ENCODE assay signal across 22 mouse cellular contexts in genomic region chr1:20623375-20623774, GRCm38 (mm10). TPM values are rescaled to one million over a fixed set of nuclear protein-coding genes. Genes with fewer than 3 reads are reported as not detected.
DNase-seq lines count a peak whose midpoint lies in the region; ATAC-seq and TF ChIP-seq lines count a peak whose summit lies in the region.
"Had no signal": no experiment of that assay in that cellular context is flagged by ENCODE, and none has a peak within 500 bp of the region (broad histone marks: within the 10 kb centered on the region; RNA-seq: fewer than 3 reads in every experiment).

No protein-coding gene starts in this region.

- no peaks in the 10 kb centered on the region for H3K4me1 ChIP-seq in intestine, embryonic 15.5 days (replicated peaks)
- H3K4me1 ChIP-seq in intestine, postnatal 0 days (replicated peaks; ENCODE audit: control insufficient read depth, insufficient read depth, low read length): no peaks in the 10 kb centered on the region
- no peaks in the 10 kb centered on the region for H3K4me1 ChIP-seq in intestine, embryonic 16.5 days (ENCODE audit: control insufficient read depth, insufficient read depth, low read length)
- H3K4me1 ChIP-seq: embryonic facial prominence, embryonic 10.5 days; embryonic facial prominence, embryonic 12.5 days; forebrain, embryonic 13.5 days; forebrain, embryonic 15.5 days had no signal

- peak; percentile 51; the same call in 1 of the 2 replicates for ATAC-seq in intestine, embryonic 15.5 days
- ATAC-seq in intestine, postnatal 0 days: no peak
- peak; percentile 56; the same call in 1 of the 2 replicates for ATAC-seq in intestine, embryonic 16.5 days
- ATAC-seq: activated CD4-positive, CD25-positive, alpha-beta regulatory T cell, adult 4 months; forebrain, embryonic 13.5 days; forebrain, embryonic 15.5 days; forebrain, postnatal 0 days; Patski had no signal

- no peak overlapping the region for H3K4me3 ChIP-seq in intestine, embryonic 15.5 days (replicated peaks)
- H3K4me3 ChIP-seq in intestine, postnatal 0 days (ENCODE audit: low read depth, low read length): no peak overlapping the region
- H3K4me3 ChIP-seq in intestine, embryonic 16.5 days (ENCODE audit: low read length): no peak overlapping the region
- H3K4me3 ChIP-seq: embryonic facial prominence, embryonic 10.5 days; embryonic facial prominence, embryonic 12.5 days; forebrain, embryonic 13.5 days; forebrain, embryonic 15.5 days had no signal

- no peak overlapping the region for H3K27ac ChIP-seq in intestine, embryonic 15.5 days
- no peak overlapping the region for H3K27ac ChIP-seq in intestine, postnatal 0 days (ENCODE audit: low read depth, low read length)
- no peak overlapping the region for H3K27ac ChIP-seq in intestine, embryonic 16.5 days (ENCODE audit: low read length)
- H3K27ac ChIP-seq: embryonic facial prominence, embryonic 10.5 days; embryonic facial prominence, embryonic 12.5 days; forebrain, embryonic 13.5 days; forebrain, embryonic 15.5 days had no signal

- TF ChIP-seq CTCF in intestine, postnatal 0 days (IDR thresholded peaks at IDR 0.05; ENCODE audit: low read depth): no peak

- H3K36me3 ChIP-seq in intestine, embryonic 15.5 days: no peaks in the 10 kb centered on the region
- H3K36me3 ChIP-seq in intestine, postnatal 0 days (ENCODE audit: control insufficient read depth, insufficient read depth): no peaks in the 10 kb centered on the region
- H3K36me3 ChIP-seq in intestine, embryonic 16.5 days (ENCODE audit: control insufficient read depth, insufficient read depth, low read length): no peaks in the 10 kb centered on the region
- H3K36me3 ChIP-seq: embryonic facial prominence, embryonic 10.5 days; embryonic facial prominence, embryonic 12.5 days; forebrain, embryonic 15.5 days had no signal

- H3K4me2 ChIP-seq in intestine, embryonic 15.5 days (replicated peaks): no peak overlapping the region
- H3K4me2 ChIP-seq in intestine, postnatal 0 days (replicated peaks; ENCODE audit: low read depth): no peak overlapping the region
- H3K4me2 ChIP-seq in intestine, embryonic 16.5 days (ENCODE audit: low read depth, low read length): no peak overlapping the region
- H3K4me2 ChIP-seq: embryonic facial prominence, embryonic 12.5 days; forebrain, embryonic 13.5 days; forebrain, embryonic 15.5 days had no signal

- no peak overlapping the region for H3K9ac ChIP-seq in intestine, embryonic 15.5 days
- no peak overlapping the region for H3K9ac ChIP-seq in intestine, postnatal 0 days (ENCODE audit: low read depth, low read length)
- H3K9ac ChIP-seq in intestine, embryonic 16.5 days (ENCODE audit: low read depth, low read length): no peak overlapping the region
- H3K9ac ChIP-seq: embryonic facial prominence, embryonic 12.5 days; forebrain, embryonic 13.5 days; forebrain, embryonic 15.5 days; forebrain, postnatal 0 days had no signal

- DNase-seq in layer of hippocampus, postnatal 10 days (ENCODE audit: low spot score in 2 of 2): no peak
- no peak for DNase-seq in right cerebral cortex, postnatal 4 days
- DNase-seq: adrenal gland, adult 8-10 months; adrenal gland, postnatal 14 days; adrenal gland, postnatal 36 days; cerebellum, adult 11-12 months; cerebellum, adult 2 months; cerebellum, adult 9-10 months; cerebellum, postnatal 10 days; cerebellum, postnatal 25 days; forebrain, postnatal 0 days had no signal

- WGBS in intestine, embryonic 15.5 days: 82% methylated on average over 4 of the region's 4 CpGs
- WGBS in intestine, postnatal 0 days: 81% methylated on average over 4 of the region's 4 CpGs
- WGBS in intestine, embryonic 16.5 days: 83% methylated on average over 4 of the region's 4 CpGs

- H3K9me3 ChIP-seq in intestine, embryonic 15.5 days: no peaks in the 10 kb centered on the region
- H3K9me3 ChIP-seq in intestine, postnatal 0 days (ENCODE audit: control insufficient read depth): no peaks in the 10 kb centered on the region
- no peaks in the 10 kb centered on the region for H3K9me3 ChIP-seq in intestine, embryonic 16.5 days (ENCODE audit: control insufficient read depth, low read length)
- H3K9me3 ChIP-seq: embryonic facial prominence, embryonic 10.5 days; embryonic facial prominence, embryonic 12.5 days; forebrain, embryonic 13.5 days; forebrain, embryonic 15.5 days had no signal

- H3K27me3 ChIP-seq in intestine, embryonic 15.5 days (replicated peaks): no peaks in the 10 kb centered on the region
- no peaks in the 10 kb centered on the region for H3K27me3 ChIP-seq in intestine, postnatal 0 days (replicated peaks; ENCODE audit: control insufficient read depth, insufficient read depth, low read length)
- no peaks in the 10 kb centered on the region for H3K27me3 ChIP-seq in intestine, embryonic 16.5 days (replicated peaks; ENCODE audit: control insufficient read depth, insufficient read depth, low read length)
- H3K27me3 ChIP-seq: embryonic facial prominence, embryonic 12.5 days; forebrain, embryonic 13.5 days; forebrain, embryonic 15.5 days; Patski had no signal

RNA-seq across cellular contexts. Expression of gene Pkhd1, which starts 5.5 kb away (rescaled TPM):
- polyA plus RNA-seq in intestine, embryonic 15.5 days (2015; fragmentation: Nextera tagmentation; extraction: Ambion mirVana): 0.54 and 0.86 TPM in 2 replicates
- 0.03 and 0.16 TPM in 2 replicates for polyA plus RNA-seq in intestine, postnatal 0 days (2015; fragmentation: Nextera tagmentation; extraction: Ambion mirVana)
- polyA plus RNA-seq in intestine, embryonic 16.5 days (2015; fragmentation: Nextera tagmentation; extraction: Ambion mirVana): 0.33 and 0.45 TPM in 2 replicates
- total RNA-seq in layer of hippocampus, postnatal 10 days (2021): under 1 TPM; 0.07 to 0.23 TPM
- polyA plus RNA-seq: C2C12; embryonic facial prominence, embryonic 12.5 days; forebrain, embryonic 11.5 days; forebrain, embryonic 13.5 days had no signal
